Mouse (Mus musculus): ENCODE results near the gene Cnpy4. TPM values are rescaled to one million over a fixed set of nuclear protein-coding genes. Genes with fewer than 3 reads are reported as not detected.

Cnpy4 gene
- total RNA-seq (2022), result 10 to 100 TPM; 23.8 to 34.5 (median 27.8) TPM

DNA sequence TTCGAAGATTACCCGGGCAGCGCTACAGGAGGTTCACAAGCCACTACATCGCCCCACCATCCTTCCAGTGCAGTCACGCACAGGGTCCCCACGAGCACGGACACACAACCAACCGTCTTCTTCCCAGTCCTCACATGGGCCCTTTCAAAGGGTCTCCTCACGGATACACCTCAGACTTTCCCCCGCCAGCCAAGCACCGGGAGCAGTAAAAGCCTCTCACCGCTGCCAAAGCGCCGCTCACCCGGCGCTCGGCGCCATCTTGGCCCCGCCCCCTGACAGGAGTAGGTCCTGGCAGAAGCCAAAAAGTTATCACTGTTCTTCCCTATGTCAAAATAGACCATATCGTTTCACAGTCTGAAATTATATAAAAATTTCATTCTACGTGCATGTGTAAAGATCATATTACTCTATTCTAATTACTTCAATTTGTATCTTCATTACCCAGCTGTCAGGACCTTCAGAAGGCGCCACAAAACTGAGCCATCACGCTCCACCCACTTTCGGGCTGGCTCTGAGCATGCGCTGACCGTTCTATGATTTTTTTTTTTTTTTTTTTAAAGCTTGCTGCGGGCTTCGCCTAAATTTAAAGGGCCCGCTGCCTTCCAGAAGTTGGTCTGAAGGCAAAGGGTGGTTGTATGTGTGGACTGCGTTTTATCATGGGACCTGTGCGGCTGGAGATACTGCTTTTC is at the start of gene Cnpy4, which contains the start of gene Taf6:
Cnpy4 (plus strand) TSS at position 536 of the 689 bp plus-strand sequence.
Taf6 (minus strand) TSS at position 502 of the 689 bp plus-strand sequence.
- DNase-seq, result peak; percentile 77

DNA sequence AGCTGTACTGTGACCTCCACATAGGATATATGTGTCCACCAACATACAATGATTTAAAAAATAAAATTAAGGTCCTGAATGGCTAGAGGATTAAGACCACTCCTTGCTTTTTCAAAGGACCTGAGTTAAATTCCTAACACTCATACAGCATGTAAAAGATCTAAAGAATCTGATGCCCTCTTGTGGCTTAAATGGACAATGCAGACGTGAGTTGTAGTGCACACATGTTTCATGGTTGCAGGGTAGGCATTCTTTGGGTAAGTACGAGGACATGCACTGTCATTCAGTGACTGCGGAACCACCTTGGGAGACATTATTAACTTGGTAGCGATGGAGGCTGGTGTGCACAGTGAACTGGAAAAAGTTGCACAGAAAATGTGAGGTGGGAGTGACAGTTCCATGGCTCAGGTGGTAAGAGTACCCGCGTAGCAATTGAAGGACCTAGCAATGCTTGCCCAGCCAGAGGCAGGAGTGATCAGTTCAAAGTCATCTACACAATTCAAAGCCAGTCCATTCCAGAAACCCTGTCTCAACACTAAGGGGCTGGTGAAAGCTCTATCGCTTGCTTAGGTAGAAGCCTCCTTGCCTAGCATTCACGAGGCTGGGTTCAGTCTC is 49.2 kb upstream of the Cnpy4 start:
- no peak for DNase-seq

DNA sequence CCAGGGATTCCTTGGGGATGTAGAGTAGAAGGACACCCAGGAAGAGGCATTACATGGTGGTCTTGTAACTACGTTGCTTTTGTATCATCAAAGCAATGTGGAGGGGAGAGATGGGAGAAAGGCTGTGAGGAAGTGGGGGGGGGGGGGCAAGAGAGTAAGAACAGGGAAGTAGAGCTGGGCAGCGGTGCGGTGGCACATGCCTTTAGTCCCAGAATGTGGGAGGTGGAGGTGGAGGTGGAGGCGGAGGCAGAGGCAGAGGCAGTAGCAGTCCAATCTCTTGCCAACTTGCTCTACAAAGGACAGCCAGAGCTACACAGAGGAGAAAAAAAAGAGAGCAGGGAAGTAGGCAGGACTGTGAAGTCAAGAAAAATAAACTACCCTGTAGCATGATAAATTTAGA is 48.7 kb upstream of the Cnpy4 start:
- no peak for DNase-seq

DNA sequence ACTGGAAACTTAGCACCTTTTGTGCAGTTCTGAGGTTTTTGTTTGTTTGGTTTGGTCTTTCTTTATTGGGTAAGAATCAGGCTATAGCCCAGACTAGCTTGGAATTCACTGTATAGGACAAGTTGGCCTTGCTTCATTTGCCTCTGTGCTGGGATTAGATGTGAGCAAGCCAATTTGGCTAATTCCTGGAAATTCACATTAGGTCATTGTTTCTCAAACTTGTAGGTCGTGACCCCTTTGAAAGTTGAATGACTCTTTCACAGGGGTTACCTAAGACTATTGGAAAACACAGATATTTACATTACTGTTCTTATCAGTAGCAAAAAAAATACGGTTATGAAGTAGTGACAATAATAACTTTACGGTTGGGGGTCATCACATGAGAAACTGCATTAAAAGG is 32.9 kb upstream of the Cnpy4 start:
- DNase-seq, result no peak

DNA sequence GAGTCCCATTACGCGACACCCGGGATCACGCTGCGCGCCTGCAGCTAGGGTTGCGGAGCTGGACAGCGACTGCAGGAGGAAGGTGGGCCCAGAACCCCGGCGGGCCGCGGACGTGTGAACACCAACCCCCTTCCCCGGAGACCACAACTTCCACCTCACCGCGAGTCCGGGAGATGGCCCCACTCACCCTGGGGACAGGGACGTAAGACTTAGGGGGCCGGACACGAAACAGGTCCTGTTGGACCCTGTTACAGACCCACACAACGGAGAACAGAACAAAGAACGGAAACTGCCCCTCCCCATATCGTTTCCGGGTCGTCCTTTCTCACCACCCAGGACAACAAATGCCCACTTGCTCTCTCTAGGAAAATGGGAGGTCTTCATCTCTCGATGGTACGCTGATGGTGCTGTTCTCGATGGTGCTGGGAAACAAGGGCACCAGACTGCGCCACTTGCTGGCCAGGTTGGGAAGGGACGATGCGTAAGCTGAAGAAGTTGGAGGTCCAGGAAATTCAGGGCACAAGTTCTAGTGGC is 31.8 kb upstream of the Cnpy4 start, which contains the start of gene Zfp113:
Zfp113 (minus strand) TSS at position 302 of the 534 bp plus-strand sequence.
- peak; percentile 89 for DNase-seq

GRCm38 (mm10) chr5:138160224-138160762 is 27.0 kb upstream of the Cnpy4 start:
- no peak for DNase-seq

DNA sequence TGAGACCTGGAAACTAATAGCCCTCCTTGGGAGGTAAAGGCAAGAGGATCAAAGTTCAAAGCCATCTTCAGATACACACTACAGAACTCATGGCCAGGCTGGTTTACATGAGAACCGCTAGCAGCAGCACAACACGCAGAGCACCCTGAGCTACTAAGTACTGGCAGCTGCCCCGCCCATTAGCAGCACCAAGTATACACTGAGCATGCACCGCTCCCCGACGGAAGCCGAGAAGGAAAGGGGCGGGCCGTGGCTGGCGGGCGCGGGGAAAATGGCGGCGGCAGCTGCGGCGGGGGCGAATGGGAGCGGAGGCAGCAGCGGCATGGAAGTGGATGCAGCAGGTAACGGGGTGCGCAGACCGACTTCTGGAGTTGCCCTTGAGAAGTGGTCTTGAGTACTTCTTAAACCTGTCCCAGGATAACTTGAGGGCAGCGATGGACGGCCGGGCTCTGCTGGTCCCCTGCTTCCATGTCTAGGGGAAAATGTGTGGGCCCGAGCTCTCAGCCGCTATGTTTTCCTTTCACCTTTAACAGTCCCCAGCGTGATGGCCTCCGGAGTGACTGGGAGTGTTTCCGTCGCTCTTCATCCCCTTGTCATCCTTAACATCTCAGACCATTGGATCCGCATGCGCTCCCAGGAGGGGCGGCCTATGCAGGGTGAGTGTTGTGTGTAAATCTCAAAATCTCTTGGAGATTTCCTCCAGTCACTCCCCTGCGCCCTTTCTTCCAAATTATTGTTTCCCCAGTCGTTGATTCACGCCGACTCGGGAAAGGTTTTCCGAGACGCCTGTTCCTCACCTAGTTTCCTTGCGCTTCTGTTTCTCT is 26.2 kb upstream of the Cnpy4 start, which contains the start of gene Cops6:
Cops6 (plus strand) TSS at position 230 of the 824 bp plus-strand sequence.
- peak; percentile 91 for DNase-seq

DNA sequence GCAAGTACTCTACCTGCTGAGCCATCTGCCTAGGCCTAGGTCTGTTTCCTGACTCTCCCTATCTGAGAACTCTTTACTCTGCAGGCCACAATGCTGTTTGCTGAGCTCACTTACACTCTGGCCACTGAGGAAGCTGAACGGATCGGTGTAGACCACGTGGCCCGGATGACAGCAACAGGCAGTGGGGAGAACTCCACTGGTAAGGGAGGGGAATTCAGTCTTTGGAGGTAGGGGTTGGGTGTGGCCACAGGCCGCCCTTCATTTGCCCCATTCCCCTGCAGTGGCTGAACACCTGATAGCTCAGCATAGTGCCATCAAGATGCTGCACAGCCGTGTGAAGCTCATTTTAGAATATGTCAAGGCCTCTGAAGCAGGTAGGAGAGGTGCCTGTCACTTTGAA is 24.2 kb upstream of the Cnpy4 start:
- no peak for DNase-seq

GRCm38 (mm10) chr5:138163610-138164009 is 23.7 kb upstream of the Cnpy4 start:
- DNase-seq, result no peak

DNA sequence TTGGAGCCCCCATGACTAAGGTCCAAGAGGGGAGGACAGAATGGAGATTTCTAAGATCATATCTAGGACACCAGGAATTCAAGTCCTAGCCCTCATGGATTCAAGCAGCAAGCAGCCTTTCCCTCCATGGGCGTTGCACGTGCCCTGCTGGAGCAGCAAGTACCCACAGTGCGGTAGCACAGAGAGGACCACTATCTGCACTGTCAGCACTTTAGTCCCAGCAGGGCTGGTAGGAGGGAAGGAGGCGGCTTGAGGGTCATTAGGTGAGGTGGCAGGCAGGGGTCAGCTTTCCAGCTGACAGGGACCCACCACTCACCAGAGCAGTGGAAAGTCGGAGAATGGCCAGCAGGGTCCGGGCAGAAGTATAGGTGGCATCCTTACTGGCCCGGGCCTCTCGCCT is 21.7 kb upstream of the Cnpy4 start:
- no peak for DNase-seq

DNA sequence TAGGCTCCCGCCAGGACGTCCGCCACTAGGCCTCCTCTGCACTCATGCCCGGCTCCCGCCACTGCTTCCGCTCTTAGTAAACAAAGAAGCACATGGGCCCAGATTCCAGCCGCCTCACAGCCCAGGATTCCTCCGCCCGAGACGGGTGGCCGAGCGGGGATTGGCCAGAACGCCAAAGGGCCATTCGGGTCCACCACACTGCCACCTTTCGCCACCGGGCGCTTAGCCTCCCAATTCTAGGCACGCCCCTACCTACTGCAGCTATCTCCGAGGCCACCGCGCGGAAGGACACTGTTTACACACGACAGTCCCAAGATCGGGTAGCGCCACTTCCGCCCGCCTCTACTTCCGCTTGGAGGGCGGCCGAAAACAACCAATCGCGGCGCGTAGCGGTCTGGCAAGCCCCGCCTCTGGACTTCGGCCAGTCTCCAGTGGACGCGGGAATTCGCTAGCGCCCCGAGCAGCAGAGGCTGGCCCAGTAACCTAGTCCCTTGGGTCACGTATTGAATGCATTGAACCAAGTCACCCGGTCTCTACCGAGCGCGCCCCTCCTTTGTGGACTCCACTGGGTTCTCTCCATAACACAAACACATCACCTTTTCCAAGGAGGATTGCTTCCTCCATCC is 16.2 kb upstream of the Cnpy4 start:
- peak; percentile 96 for DNase-seq

- peak; percentile 98 for DNase-seq
These were observed 15.4 kb upstream of the Cnpy4 start, which contains the start of the genes Ap4m1 and Mcm7 for GRCm38 (mm10) chr5:138171695-138172491. Gene Ap4m1 (plus strand): TSS chr5:138172002. Gene Mcm7 (minus strand): TSS chr5:138172422.

- no peak for DNase-seq
These were observed 14.1 kb upstream of the Cnpy4 start for GRCm38 (mm10) chr5:138173217-138173616.

DNA sequence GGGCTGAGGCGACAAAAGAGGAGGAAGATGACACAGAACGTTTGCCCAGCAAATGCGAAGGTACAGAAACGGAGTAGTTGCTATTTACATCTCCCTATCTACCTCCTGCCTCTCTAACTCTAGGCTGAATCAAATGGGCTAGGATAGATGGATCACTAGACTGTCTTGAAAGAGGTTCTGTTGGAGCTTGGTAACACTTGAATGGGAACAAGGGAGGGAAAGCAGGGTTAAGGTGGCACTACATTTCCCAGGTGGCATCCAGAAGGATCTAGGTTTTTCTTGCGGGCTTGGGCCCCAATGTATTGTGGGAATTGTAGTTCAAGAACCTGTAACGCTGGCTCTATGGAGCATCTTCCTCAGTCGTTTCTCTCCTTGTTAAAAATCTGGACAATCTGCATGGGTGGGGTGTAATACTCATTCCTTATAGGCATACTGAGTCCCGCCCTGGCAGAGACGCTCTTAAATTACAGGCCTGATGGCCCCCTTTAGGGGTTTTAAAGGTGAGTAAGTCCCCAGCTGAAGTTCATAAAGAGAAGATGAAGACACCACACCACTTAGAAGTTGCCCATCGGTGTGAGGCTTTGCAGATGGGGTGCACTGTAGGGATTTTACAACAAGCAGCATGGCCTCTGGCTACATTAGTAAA is 499 bp downstream of the Cnpy4 start:
- peak; percentile 71 for DNase-seq

- DNase-seq, result peak; percentile 80
These were observed 6.8 kb downstream of the Cnpy4 start, which contains the start of gene Mblac1 for GRCm38 (mm10) chr5:138193771-138194727. Gene Mblac1 (plus strand): TSS chr5:138194314.

DNA sequence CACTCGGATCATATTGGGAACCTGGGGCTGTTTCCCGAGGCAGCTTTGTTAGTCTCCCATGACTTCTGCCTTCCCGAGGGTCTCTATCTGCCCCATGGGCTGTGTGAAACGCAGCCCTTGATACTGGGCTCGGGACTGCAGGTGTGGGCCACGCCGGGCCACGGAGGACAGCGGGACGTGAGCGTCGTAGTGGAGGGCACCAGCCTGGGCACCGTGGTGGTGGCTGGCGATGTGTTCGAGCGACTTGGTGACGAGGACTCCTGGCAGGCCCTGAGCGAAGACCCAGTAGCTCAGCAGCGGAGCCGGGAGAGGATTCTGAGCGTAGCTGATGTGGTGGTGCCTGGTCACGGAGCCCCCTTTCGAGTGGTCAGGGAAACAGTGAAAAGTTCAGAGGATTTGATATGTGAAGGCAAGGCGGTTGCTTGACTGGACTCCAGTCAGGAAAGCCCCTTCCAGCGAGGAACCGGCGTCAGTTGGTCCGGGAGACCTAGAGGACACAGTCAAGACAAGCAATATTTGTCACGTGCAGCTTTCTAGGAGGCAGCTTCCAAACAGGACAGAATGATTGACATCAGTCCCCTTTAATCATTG is 7.6 kb downstream of the Cnpy4 start:
- no peak for DNase-seq

DNA sequence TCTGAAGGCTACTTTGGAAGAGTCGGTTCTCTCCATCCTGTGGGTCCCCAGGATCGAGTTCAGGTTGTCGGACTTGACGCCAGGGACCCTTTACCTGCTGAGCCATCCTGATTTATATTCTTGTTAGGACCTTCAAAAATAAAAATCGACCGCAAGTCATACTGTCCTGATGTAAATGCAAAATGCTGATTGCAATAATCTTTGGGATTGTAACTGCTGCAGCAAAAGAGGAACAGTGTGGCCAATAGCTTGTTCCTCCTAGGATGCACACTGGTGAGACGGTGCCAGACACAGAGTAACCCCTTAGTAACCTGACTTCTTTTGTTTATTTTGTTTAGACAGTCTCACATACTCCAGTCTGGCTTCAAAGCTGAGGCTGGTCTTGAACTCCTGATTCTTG is 8.2 kb downstream of the Cnpy4 start:
- no peak for DNase-seq

GRCm38 (mm10) chr5:138199576-138199975 is 12.3 kb downstream of the Cnpy4 start:
- DNase-seq, result peak; percentile 35

DNA sequence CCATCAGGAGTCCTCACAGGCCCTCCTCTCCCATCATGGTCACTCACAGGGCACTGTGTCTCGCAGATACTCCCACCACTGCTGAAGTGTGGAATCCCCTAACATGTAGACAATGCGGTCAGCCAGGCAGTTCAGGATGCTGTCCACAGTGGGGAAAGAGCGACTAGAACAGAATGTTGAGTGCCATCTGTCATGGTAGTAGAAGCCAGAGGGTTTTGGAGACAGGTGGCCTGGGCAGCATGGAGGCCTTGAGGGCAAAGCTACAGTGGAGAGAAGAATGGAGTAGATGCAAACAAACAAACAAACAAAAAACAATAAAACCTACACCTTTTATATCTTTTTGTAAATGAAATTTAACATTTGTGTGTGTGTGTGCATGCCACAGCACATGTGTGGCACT is 14.8 kb downstream of the Cnpy4 start:
- DNase-seq, result no peak
